Mouse (Mus musculus) v-Abl transformed pro-B cells (cell line): ENCODE results near the gene Sars2.
"Not testable (repeated sequence)": the region's sequence is repeated elsewhere in the genome, so short reads cannot be mapped to it uniquely, and the experiment has no call there.

ENCODE experiments used
- in situ Hi-C, 2 experiments: fragments of 400-800 bp; cut with MboI; formaldehyde crosslinking; loops; one replicate each; pipeline ENCODE4 v1.15.1; 2025; ENCODE audit not compliant: unreplicated experiment in 2 of 2

Gene Sars2

DNA sequence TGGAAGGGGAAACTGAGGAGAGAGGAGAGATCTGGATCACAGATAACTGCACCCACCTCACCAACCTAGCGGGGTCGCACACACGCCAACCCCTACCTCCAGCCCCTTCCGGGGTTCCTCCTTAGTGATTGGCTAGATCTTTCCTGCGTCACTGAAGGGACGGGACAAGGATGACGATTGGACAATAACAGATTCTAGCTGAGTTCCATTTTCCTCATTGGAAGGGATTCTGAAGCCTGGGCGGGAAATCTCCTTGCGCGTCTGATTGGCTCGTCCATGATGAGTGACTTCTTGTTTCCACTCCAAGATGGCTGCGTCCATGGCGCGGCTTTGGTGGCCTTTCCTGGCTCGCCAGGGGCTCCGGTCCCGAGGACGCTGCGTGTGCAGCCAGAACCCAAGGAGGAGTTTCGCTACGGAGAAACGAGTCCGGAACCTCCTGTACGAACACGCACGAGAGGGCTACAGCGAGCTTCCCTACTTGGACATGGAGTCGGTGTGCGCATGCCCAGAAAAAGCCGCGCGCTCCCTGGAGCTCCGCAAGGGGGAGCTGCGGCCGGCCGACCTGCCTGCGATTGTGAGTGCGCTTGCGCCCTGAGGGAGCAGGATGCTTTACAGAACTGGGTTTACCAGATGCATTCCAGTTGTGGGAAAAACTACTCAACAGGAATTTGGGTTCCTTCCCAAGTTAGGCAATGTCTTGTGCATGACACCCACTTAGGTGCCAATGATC, at the start of gene Sars2, which contains the start of gene Mrps12:
Sars2 (plus strand) TSS at position 284 of the 730 bp plus-strand sequence.
Mrps12 (minus strand) TSS at position 112 of the 730 bp plus-strand sequence.
- in situ Hi-C loops = loop anchor here in 1 of 2 experiments (25.0 kb wide), 1 partner anchor 305 kb away; the partner anchor contains the start of gene Gmfg

DNA sequence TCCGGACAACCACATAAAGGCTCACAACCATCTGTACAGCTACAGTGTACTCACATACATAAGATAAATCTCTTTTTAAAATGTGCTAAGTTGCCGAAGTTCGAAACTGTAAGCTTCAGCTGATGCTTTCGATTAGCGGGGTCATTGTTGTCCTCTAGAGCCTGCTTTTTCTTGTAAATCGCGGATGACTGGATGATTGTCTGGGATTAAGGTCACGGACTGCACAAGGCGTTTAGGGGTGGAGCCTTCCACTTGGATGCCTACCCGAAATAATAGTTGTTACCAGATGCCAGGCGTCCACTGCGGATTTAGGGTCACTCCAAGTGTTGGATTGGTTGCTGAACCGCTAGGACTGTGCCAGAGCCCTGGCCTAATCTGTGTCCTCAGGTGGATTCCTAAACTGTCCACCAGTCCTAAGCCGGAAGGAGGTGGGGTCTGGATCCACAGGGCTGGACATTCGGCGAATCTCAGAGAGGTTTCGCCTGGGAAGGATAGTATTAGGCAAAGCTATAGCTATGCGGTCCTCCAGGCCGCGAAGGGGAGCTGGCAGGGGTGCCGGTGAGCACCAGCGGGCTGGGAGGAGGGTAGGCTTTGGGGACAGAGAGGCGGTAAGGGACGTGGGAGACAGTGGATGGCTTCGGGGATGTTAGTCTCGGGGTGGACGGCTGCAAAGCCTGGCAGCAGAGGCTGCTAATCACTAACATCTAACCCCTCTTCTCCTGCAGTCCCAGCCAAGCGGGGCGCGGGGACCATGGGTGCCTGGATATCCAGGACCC, 49.1 kb upstream of the Sars2 start, which contains the start of gene Fbxo27:
Fbxo27 (plus strand) TSS at position 305 of the 776 bp plus-strand sequence.
- in situ Hi-C loops = loop anchor here in 1 of 2 experiments (25.0 kb wide), 1 partner anchor 845 kb away; no protein-coding TSS in a partner anchor

- in situ Hi-C loops = loop anchor here in 1 of 2 experiments (25.0 kb wide), 1 partner anchor 844 kb away; no protein-coding TSS in a partner anchor
Observed at GRCm38 (mm10) chr7:28693321-28693966, 48.3 kb upstream of the Sars2 start.

GRCm38 (mm10) chr7:28694423-28694822, 47.4 kb upstream of the Sars2 start:
- in situ Hi-C loops = loop anchor here in 1 of 2 experiments (25.0 kb wide), 1 partner anchor 843 kb away; no protein-coding TSS in a partner anchor

GRCm38 (mm10) chr7:28694966-28695511, 46.8 kb upstream of the Sars2 start:
- in situ Hi-C loops = loop anchor here in 1 of 2 experiments (25.0 kb wide), 1 partner anchor 842 kb away; no protein-coding TSS in a partner anchor

GRCm38 (mm10) chr7:28697277-28697676, 44.5 kb upstream of the Sars2 start:
- in situ Hi-C loops = loop anchor here in 1 of 2 experiments (25.0 kb wide), 1 partner anchor 840 kb away; no protein-coding TSS in a partner anchor

DNA sequence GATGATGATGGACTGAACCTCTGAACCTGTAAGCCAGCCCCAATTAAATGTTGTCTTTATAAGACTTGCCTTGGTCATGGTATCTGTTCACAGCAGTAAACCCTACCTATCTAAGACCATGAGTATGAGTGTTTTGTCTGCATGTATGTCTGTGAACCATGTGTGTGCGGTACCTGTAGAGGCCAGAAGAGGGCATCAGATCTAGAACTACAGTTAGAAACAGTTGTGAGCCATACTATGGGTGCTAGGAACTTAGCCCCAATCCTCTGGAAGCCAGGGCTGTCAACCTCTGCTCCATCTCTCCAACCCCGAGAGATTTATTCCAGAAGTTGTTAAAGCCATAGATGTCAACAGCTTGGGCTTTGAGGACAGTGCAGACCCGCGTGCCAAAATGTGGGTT, 41.5 kb upstream of the Sars2 start:
- in situ Hi-C loops = no loop called here

DNA sequence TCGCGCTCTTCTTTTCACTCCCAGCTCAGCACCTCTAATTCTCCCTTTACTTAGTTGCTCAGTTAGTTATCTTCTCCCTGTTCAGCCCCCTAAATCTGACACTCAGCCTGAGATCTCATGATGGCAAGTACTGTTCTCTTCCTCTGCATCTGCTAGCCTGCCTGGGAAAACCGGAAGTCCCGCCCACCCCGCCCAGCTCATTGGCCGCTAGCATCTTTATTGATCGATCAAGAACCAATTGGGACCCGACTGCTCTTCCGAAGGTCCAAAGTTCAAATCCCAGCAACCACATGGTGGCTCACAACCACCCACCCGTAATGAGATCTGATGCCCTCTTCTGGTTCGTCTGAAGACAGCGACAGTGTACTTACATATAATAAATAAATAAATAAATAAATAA, 40.5 kb upstream of the Sars2 start:
- in situ Hi-C loops = not testable (repeated sequence)

GRCm38 (mm10) chr7:28702601-28703143, 39.1 kb upstream of the Sars2 start:
- in situ Hi-C loops = no loop called here

DNA sequence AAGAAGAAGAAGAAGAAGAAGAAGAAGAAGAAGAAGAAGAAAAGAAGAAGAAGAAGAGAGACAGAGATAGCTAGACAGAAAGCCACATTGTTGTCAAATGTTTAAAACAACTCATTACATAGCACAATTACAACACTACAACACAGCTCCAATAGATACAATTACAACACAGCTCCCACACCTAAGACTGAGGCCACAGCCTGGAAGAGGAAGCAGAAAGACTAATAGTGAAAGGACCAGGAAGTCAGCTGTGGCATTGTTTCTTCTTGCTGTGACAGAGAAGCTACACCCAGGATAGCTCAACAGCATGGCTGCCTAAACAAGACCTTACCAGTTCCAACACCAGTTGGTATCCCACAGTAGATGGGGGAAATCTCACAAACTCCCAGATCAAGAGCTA, 32.3 kb upstream of the Sars2 start:
- in situ Hi-C loops = no loop called here

DNA sequence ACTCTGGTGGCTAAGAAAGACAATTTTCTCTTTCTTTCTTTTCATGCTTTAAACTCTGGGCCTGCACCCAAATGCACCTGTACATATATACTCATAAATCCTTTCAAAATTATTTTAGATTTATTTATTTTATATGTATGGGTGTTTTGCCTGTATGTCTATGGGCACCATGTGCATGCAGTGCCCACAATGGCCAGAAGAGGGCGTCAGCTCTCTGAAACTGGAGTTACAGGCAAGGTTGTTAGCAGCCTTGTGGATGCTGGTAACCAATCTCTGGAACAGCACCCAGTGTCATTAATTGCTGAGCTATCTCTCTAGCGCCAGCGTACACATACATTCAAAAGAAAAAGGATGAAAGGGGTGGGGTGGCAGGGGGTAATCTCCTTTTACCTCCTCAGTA, 30.8 kb upstream of the Sars2 start:
- in situ Hi-C loops = loop anchor here in 1 of 2 experiments (10.0 kb wide), 1 partner anchor 96 kb away; no protein-coding TSS in a partner anchor

DNA sequence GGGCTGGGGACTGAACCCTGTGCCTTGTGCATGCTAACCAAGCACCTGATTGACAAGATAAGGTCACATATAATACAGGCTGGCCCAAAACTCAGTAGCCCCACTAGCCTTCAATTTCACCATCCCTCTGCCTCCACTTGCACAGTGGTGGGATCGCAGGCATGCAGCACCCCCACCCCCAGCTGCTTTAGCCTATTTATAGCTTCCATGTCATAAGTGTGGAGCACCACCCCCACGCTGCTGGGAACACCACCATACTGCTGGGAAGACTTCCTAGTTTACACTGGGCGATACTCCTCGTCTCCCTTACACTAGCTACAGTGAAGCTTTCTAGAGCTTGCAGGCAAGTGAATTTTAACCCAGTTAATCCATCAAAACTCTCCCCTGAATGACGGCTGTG, 27.1 kb upstream of the Sars2 start:
- in situ Hi-C loops = loop anchor here in 1 of 2 experiments (10.0 kb wide), 1 partner anchor 100 kb away; no protein-coding TSS in a partner anchor

GRCm38 (mm10) chr7:28715598-28715997, 26.2 kb upstream of the Sars2 start:
- in situ Hi-C loops = loop anchor here in 1 of 2 experiments (10.0 kb wide), 1 partner anchor 101 kb away; no protein-coding TSS in a partner anchor

- in situ Hi-C loops = loop anchor here in 1 of 2 experiments (10.0 kb wide), 1 partner anchor 102 kb away; no protein-coding TSS in a partner anchor
Observed at GRCm38 (mm10) chr7:28716590-28717281, 25.1 kb upstream of the Sars2 start, which contains the start of gene Fbxo17. Gene Fbxo17, plus strand, starts transcription at chr7:28716804.

DNA sequence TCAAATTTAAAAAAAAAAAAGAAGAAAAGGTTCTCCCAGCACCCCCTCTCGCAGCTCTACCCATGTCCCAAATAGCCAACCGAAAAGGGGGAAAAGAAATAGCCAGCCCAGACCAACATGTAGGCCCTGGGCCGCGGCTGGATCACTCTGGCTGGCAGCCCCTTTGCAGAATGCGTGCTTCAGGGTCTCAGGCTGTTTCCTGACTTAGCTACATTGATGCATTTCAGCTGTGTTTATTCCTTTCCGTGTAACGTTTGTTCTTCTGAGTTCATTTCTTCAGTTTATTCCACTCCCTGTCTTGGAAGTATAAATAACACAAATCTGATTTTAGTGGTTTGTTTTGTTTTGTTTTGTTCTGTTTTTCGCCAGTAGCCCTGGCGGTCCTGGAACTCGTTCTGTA, 24.1 kb upstream of the Sars2 start:
- in situ Hi-C loops = loop anchor here in 1 of 2 experiments (10.0 kb wide), 1 partner anchor 103 kb away; no protein-coding TSS in a partner anchor

DNA sequence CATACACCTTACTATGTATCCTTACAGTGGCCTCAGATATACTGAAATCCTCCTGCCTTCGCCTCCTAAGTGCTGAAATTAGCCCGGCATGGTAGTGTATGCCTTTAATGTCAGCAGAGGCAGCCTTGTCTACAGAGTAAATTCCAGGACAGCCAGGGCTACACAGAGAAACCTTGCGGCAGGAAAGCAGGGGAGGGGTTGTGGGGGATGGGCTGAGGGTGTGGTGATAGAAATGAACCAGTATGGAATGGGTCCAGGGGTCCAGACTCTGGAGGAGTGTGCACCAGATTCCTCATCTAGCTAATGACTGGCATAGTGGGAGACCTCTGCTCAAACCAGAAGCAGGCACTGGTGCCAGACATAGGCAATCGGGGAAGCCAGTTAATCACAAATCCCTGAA, 22.6 kb upstream of the Sars2 start:
- in situ Hi-C loops = loop anchor here in 1 of 2 experiments (10.0 kb wide), 1 partner anchor 104 kb away; no protein-coding TSS in a partner anchor

- in situ Hi-C loops = loop anchor here (10.0 kb wide), 2 partner anchors 105 to 275 kb away; no protein-coding TSS in a partner anchor
Observed at GRCm38 (mm10) chr7:28719650-28720049, 22.1 kb upstream of the Sars2 start.

- in situ Hi-C loops = loop anchor here in 1 of 2 experiments (10.0 kb wide), 2 partner anchors 106 to 276 kb away; no protein-coding TSS in a partner anchor
Observed at GRCm38 (mm10) chr7:28720753-28721537, 20.8 kb upstream of the Sars2 start.
